Mouse (Mus musculus) MEL-GATA-1-ER (cell line): ENCODE measurements around the gene Olfr315.
"Not testable (repeated sequence)": the region's sequence is repeated elsewhere in the genome, so short reads cannot be mapped to it uniquely, and the experiment has no call there.

Source experiments
- DNase-seq: peaks from one replicate; pipeline ENCODE4 v3.0.0-alpha.2; 2012; ENCODE audit warnings: low read depth; ENCODE audit errors: extremely low read depth

Olfr315 gene

DNA sequence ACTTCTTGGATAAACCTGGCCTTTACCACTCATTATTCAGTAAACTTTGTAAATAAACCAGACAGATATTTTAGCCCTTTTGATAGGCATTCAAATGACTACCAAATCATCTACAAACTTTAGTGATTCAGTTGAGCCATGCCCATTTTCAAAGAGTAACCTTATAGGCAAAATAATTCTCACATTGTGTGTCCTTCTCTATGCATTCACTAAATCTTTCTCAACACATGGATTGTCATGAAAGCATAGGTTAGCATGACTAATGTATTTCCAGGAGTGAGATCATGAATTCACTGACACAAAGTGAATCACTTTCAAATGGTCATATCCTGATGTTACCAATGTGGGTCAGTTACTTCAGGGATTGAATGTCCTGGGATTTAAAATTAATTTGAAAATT is at the start of gene Olfr315:
Gene Olfr315 (plus strand): TSS at position 301 of the 400 bp plus-strand sequence.
- no peak for DNase-seq

DNA sequence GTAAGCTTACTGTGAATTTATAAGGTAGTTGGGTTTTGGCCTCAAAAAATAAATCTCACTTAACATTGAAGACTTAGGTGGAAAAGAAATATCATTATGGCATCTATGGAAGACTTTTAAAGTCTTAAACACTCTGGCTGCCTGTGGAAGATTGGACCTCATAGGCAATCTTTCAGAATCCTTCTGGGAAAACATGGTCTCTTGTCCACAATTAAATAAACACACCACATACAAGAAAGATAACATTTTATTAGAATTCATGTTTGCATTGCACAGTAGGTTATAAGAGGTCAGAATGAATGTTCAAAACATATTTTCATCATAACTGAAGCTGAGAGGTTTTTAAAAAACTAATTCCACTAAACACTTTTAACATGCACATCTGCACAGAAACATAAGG is 49.1 kb upstream of the Olfr315 start, which contains the start of gene Olfr318:
Gene Olfr318 (minus strand): TSS at position 101 of the 400 bp plus-strand sequence.
- no peak for DNase-seq

DNA sequence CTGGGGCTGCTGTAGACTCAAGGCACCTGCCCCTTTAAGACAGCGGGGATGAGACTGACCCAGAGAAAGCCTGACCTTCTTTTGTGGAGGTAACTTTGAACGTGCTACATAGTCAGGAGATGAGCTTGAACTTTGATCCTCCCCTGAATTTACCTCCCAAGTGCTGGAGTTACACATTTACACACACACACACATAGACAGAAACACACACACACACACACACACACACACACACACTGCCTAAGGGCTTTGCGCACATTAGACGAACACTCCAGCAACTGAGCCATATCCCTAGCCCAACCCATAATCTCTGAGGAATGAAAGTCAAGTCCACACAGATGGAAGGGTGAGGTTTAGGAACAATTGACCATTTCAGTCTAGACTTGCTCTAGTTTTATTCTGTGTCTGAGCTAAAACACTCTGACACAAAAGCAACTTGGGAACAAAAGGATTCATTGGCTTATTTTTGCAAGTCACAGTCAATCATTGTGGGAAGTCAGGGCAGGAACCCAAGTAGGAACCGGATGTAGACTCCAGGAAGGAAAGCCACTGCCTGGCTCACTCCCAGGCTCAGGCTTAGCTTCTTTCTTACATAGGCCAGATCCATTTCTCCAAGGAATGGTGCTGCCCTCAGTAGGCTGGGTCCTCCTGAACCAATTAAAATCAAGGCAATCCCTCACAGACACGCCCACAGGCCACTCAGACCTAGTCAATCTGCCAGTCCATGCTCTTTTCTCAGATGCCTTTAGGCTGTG is 44.9 kb upstream of the Olfr315 start:
- DNase-seq, result not testable (repeated sequence)

DNA sequence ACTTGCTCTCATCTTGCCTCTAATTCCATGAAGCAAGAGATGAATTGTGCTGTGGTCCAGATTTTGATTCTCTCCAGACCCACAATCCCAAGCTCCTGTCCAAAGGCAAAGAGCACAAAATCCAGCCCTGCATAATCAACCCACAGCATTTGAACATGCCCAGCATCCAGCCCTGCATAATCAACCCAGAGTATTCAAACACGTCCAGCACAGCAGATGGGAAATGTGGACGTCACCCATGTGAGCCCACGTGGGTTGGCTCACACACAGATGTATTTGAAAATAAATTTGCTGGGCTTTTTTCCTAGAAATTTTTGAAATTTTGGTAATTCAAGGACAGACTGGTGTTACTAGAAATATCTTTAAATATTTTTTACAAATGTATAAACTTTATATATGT is 39.6 kb upstream of the Olfr315 start:
- DNase-seq, result no peak

DNA sequence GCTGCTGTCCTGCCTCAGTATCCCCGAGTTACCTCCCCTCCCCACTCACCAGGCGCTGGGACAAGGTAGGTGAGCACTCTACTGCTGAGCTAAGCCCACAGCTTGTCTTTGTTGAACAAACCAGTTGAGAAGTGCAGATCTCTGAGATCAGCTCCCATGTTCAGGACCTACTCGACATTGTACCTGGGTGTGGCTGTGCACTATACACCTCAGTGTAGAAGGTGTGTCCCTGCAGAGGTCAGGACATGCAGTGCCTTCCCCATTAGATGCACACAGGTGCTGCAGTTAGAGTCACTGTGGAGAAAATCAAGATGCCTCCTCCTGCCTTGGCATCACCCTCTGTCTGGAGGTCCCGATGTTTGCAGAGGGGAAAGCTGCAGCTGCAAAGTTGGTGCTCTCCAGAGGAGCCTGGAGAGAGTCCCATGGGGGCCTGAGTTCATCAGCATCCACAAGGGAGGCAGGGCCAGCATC is 34.2 kb upstream of the Olfr315 start, which contains the start of gene Olfr317:
Gene Olfr317 (minus strand): TSS at position 421 of the 471 bp plus-strand sequence.
- DNase-seq, result no peak

DNA sequence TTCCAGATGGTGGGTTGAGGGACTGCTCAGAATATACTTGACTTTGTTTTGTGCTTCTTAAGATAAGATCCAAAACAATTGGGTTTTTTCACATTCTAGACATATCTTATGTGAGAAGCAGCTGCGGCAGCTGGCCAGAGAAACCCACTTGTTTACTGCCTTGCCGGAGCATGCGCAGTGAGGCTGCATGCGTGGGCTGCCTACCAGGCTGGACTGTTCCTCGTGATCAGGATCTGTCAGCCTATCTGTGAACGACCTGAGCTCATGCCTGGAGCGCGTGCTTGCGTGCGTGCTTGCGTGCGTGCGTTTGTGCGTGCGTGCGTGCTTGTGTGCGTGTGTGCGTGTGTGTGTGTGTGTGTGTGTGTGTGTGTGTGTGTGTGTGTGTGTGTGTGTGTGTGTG is 21.9 kb upstream of the Olfr315 start:
- not testable (repeated sequence) for DNase-seq

DNA sequence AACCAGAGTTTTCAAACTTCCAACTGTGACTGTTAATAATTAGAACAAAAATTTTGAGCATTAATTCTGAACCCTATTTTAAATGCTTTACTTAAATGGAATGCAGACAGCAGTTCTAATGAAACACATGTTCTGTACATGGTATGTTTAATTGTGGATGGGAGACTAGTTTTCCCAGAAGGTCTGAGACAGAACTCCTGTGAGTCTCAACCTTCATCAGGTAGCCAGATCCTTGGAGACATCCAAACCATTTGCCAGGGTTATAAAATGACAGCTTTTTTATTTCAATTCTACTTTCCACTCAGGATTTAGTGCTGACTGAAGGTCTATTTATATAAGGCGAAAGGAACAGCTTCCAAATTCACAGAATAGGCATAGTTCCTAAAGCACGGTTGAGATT is 20.6 kb upstream of the Olfr315 start, which contains the start of gene Olfr316:
Gene Olfr316 (plus strand): TSS at position 301 of the 400 bp plus-strand sequence.
- DNase-seq, result no peak

DNA sequence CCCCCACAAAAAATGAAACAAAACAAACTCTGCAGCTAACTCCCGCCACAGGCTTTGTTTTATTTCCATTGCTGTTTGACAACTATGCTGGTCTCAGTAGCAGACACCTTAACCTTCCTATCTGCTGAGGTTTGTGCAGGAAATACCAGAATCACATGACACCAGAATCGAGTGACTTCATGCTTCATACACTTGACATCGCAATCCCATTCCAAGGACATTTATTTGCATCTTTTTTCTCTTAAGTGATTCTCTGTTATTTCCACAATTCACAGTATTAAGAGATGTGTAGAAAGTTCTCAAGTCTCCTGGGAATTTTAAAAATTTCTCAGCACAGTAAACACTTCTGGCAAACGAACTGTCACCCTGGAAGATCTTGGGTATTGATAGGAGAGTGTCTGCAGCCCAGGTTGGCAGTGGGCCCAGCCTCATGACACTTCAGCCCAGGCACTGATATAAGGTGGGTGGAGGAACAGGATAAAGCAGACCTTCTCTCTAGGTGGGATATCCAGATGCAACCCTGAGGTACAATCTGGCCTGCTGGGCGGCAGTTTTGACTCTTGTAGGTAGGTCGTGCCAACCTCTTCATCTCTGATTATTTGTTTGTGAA is 9.6 kb downstream of the Olfr315 start, which contains the start of gene Olfr314:
Gene Olfr314 (plus strand): TSS at position 473 of the 610 bp plus-strand sequence.
- no peak for DNase-seq

DNA sequence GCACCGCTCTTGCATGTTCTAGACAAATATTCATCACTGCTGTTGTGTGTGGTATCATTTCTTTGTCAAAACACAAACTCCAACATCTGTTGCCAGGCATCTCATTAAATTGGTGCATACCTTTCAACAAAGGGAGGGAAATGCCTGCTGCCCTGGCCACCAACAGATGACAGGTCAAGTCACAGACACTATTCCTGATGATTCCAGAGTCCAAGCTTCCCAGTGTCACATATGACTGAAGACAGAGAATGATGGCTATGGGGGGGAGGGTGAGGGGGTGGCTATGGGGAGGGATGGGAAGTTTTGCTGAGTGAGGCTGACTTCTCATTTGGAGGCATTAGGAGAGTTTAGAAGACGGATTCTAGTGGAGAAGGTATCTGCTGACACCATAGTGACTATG is 11.2 kb downstream of the Olfr315 start:
- DNase-seq, result no peak

DNA sequence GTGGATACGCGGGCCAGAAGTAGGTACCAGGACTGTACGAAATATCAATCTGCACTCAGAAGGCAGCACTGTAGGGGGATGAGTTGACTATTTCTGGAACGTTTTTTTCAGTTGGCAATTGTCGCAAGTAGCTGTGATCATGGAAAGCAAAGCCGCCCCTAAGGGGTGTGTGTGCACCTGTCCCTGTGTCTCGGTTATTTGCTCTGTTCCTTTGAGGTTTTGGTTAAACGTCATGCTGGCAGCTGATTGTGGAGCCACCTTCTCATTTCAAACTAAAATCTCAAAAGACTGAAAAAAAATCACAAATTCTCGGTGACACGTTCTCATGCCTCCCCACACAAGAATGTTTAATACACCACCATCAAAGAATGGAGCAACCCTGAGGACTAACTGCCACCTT is 14.7 kb downstream of the Olfr315 start:
- DNase-seq, result no peak

DNA sequence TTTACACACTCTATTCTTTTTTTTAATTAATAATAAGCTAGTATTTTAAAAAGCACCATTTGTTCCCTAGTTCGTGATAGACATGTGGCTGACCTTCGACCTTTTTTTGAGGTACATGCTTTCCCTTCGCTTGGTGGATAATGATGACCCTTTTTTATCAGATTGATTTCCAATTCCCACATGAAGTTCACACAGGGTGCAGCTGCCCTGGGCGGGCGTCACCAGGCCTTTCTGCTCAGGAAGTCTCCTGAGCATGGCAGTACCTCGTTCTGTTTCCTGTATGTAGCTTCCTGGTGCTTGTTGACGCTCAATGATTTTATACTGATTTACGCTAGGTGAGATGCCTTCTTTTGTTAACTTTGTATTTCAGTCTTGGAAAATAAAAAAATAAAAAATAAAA is 15.4 kb downstream of the Olfr315 start:
- no peak for DNase-seq

DNA sequence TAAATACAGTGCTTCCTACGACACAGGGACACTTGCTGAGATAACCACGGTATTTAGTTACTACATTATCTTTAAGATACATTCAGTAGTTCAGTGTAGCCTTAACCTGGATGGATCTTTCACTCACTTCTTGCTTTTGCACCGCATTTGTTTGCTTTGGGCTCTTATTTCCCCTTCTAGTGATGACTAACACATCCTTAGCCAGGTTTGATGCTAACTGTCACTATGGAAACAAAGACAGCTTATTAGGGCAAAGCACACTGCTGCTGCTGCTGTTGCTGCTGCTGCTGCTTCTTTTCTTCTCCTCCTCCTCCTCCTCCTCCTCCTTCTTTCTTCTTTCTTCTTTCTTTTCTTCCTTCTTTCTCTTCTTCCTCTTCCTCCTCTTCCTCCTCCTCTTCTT is 16.5 kb downstream of the Olfr315 start:
- DNase-seq, result no peak

DNA sequence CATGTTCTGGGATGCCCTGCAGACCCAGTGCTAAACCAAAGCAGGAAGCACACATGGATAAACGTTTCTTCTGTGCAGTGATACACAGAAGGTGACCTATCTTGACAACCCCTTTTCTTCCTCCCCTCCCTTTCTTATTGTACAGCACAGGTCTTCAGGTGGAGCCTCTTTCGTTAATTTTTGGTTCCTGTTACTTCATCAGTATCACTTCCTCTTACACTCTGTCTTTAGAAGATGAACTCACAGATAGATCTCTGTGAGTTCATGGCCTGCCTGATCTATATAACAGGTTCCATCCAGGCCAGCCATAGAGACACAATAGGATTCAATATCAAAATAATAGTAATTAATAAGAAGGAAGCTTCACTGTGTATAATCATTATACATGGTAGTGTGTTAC is 17.1 kb downstream of the Olfr315 start:
- no peak for DNase-seq

DNA sequence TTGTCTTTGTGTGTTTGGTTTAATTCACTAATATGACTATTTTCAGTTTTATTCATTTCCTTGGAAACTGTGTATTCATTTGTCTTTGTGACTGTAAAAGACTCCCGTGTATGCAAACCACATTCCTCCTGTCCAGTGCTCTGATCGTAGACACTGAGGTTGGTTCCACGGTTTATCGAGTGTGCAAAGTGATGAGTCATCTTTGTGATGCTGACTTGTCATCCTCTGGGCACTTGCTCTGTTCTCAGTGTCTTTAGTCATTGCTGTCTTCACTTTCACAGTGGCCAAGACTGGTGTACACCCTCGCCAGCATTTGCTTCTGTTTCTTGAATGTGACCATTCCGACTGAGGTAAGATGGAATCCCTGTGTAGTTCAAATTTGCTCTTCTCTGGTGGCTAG is 17.7 kb downstream of the Olfr315 start:
- no peak for DNase-seq

DNA sequence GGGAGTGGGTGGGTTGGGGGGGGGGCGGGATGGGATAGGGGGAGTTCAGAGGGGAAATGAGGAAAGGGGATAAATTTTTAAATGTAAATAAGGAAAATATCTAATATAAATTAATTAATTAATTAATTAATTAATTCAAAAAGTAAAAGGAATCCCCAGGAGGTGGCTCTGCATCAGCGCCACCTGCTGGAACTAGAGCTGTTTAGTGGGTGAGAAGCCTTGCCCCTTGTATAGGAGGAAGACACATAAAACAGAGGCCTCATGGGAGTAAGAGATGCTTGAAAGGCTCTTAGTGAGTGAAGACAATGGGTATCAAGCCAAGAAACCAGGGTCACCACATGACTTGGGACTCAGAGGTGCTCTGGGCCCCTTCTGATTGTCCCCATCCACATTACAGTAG is 22.9 kb downstream of the Olfr315 start:
- no peak for DNase-seq

DNA sequence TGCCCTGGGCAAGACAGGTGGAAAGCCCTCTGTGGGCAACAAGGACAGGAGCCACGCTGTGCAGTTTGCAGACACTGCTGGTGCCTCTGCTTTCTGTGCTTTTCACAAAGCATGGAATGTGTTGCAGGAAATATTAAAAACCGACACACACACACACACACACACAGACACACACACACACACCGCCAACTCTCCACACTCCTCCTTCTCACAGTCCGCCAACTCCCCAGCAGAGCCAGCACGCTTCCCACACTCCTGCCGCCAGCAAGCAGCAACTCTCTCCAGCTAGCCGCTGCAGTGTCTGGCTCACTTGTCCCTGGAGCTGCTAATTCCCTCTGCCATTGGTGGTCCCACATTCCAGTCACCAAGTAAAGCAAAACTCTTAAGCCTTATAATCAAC is 23.9 kb downstream of the Olfr315 start:
- no peak for DNase-seq

DNA sequence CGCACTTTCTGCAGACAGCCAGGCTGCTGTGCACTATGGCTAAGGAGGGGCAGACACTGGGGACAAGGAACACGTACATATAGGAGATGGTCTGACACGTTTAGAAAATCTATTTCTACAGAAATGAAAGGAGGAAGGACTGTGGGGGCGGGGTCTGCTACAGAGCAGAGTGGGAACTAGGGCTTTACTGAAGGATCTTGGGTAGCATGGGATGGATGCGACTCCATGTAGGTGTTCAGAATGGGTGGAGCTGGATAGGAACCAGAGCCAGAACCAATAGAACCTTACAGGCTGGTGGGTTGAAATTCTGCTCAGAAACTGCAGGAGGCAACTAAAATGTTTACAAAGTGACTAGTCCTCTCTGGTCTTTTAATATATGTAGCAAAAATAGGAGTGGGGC is 26.8 kb downstream of the Olfr315 start:
- no peak for DNase-seq

DNA sequence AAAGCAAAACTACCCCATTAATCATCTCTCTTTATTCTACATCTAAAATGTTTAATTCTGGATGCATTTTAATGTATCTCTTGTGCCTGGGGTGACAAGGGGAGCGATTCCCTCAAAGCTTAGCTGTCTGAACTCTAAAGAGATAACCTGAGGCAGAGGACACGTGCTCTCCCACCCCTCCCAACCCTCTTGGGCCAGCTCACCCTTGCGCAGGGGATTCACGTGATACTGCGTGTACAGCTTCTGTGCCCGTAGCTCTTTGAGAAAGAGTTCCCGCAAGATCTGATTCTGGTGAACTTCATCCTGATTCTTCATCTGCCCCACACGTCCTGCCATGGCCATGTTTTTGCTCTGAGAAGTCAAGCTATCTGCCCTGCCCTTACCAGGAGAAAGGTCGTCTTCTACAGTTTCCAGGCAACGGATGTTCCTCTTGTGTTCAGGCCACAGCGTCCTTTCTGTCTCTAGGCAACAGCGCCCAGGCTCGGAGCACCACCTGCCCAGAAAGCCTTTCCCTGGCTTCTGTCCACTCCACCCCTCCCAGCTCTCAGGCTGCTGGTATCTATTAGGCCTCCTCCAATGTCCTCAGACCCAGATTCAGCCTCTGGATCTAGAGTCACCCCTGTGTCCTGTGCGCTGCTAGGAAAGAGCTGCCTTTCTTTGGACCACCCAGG is 28.7 kb downstream of the Olfr315 start, which contains the start of gene Fam183b:
Gene Fam183b (minus strand): TSS at position 403 of the 671 bp plus-strand sequence.
- no peak for DNase-seq

DNA sequence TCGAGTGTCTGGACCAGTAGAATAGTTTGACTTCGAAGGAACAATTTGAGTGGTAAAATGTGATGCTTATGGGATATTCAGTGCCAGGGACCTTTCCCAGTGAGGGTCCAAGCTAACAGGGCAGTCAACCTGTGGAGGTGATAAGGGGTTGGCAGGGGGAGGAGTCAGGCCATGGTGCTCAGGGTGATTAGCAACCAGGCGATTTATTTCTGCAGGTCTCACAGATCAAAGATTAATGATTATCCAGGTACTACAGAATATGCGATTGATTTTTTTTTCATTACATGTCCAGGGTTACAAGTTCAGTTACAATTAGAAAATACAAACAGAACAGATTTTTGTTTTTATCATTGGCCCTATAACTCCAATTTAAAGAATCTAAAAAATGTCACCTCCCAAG is 30.9 kb downstream of the Olfr315 start:
- no peak for DNase-seq

DNA sequence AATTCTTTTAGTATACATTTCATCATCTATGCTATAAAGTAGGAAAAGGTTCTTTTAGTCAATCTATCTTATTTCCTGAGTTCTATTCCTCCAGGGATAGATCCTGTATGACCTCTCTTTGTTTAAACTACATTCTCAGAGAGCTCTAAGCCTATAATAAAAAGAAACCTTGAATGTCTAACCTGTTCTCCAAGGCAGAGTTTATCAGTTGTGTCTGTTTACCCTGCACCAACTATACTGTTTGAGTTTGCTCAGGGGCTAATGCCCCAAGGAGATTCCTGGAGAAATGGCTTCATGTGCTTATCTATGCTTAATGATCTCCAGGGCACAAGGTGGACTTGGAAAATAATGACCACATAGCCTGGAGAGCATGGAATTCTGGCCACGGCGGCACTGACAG is 31.4 kb downstream of the Olfr315 start:
- DNase-seq, result no peak

DNA sequence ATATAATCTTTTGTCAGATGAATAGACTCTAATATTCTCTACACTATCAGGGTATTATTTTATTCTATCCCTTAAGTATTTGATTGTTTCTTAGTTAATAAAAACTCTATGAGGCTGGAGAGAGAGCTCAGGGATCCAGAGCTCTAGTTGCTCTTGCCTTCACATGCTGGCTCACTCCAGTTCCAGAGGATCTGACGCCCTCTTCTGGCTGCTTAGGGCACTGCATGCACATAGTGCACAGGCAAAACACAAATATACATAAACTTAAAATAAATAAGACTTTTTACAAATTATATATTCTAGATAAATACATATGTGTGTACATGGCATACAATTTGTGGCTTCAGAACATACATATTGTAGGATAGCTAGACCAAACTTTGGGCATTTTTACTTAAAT is 39.0 kb downstream of the Olfr315 start:
- no peak for DNase-seq

DNA sequence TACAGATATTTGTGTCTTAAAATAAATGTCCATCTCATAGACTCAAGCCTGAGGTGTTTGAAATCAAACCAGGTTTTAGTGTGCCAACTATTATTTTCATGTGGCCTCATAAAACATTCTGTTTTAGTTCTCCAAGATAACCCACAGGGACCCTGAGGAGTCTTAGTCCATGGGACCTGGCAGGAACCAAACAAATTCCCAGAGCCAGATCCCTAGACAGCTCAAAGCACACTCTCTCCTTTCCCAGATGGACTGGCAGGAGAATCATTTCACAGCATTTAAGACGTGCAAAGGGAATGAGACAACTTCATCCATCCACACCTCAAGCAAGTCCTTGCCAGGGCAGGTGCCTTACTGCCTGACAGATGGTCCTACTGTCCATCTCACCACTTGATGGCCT is 41.7 kb downstream of the Olfr315 start, which contains the start of gene Olfr313:
Gene Olfr313 (plus strand): TSS at position 301 of the 400 bp plus-strand sequence.
- DNase-seq, result not testable (repeated sequence)
